Mouse (Mus musculus) lung, postnatal 0 days (tissue): ENCODE results near the gene Krtap26-1. TPM values are rescaled to one million over a fixed set of nuclear protein-coding genes. Genes with fewer than 3 reads are reported as not detected.

ENCODE experiments used
- ATAC-seq: fragments of 200-750 bp; cut with Nextera tagmentation; 2 replicates; pipeline ENCODE4 v1.8.0; 2017; ENCODE audit warnings: moderate library complexity
- DNase-seq: peaks from one replicate; pipeline ENCODE4 v3.0.0-alpha.2; 2016; ENCODE audit warnings: low spot score
- H3K27ac ChIP-seq: fragments of 300-500 bp; sonication (generic); 2 replicates; pipeline ENCODE4 v1.5.1; 2014; ENCODE audit warnings: antibody characterized with exemption, mild to moderate bottlenecking, low read length, mixed read lengths
- H3K27me3 ChIP-seq: fragments of 300-500 bp; sonication (generic); replicated peaks from 2 replicates; pipeline ENCODE4 v1.6.1; 2014; ENCODE audit warnings: low read length, mixed read lengths; ENCODE audit not compliant: insufficient read depth
- H3K36me3 ChIP-seq: fragments of 300-500 bp; sonication (generic); 2 replicates; pipeline ENCODE4 v1.6.1; 2014; ENCODE audit warnings: low read length, mixed read lengths; ENCODE audit not compliant: insufficient read depth
- H3K4me1 ChIP-seq: fragments of 300-500 bp; sonication (generic); 2 replicates; pipeline ENCODE4 v1.6.1; 2014; ENCODE audit warnings: antibody characterized with exemption, low read depth, low read length, mixed read lengths; ENCODE audit not compliant: insufficient read depth
- H3K4me2 ChIP-seq: fragments of 300-500 bp; sonication (generic); replicated peaks from 2 replicates; pipeline ENCODE4 v1.6.1; 2014; ENCODE audit warnings: low read depth, mild to moderate bottlenecking, low read length, moderate library complexity, mixed read lengths
- H3K4me3 ChIP-seq: fragments of 300-500 bp; sonication (generic); 2 replicates; pipeline ENCODE4 v1.5.1; 2014; ENCODE audit warnings: low read depth, low read length
- H3K9ac ChIP-seq: fragments of 300-500 bp; sonication (generic); replicated peaks from 2 replicates; pipeline ENCODE4 v1.6.1; 2014; ENCODE audit warnings: low read depth, mild to moderate bottlenecking
- H3K9me3 ChIP-seq: fragments of 300-500 bp; sonication (generic); 2 replicates; pipeline ENCODE4 v1.6.1; 2016; ENCODE audit warnings: low read length, mixed read lengths
- CTCF ChIP-seq: IDR thresholded peaks from 2 replicates; pipeline ENCODE4 v1.5.1; 2016; ENCODE audit warnings: antibody characterized with exemption, mild to moderate bottlenecking
- EP300 ChIP-seq: IDR thresholded peaks from 2 replicates; pipeline ENCODE4 v1.6.1; 2016; ENCODE audit warnings: antibody characterized with exemption, mild to moderate bottlenecking, control low read depth
- WGBS: fragments of 180-500 bp; shearing (Covaris S2); extraction: QIAGEN DNeasy Blood & Tissue Kit; methylation state at CpG from one replicate; pipeline ENCODE4 v1.1.7; 2014; 5-methylcytosine and 5-hydroxymethylcytosine counted together
- polyA plus RNA-seq: library from polyadenylated mRNA; unstranded; fragments of >200 nt; fragmentation: Nextera tagmentation; extraction: Ambion mirVana; gene quantifications from 2 replicates; pipeline ENCODE4 v1.2.1, GENCODE M21; 2015

Krtap26-1 gene
- polyA plus RNA-seq, 1 experiment from 2014 or later, result not detected

GRCm38 (mm10) chr16:88612712-88613111, 34.9 kb downstream of the Krtap26-1 start:
- H3K27ac ChIP-seq, result no peak overlapping the region
- no peak overlapping the region for H3K9ac ChIP-seq
- H3K27me3 ChIP-seq, result 0 out of 2 replicates have a peak, but pooled peaks cover 11% of the 10 kb centered on the region
- no peak for ATAC-seq
- no peak for DNase-seq
- H3K4me2 ChIP-seq, result no peak overlapping the region
- H3K4me3 ChIP-seq, result no peak overlapping the region
- WGBS, result 73% methylated on average over 4 of the region's 4 CpGs
- no peaks in the 10 kb centered on the region for H3K36me3 ChIP-seq
- TF ChIP-seq CTCF (no peak), EP300 (no peak)
- H3K4me1 ChIP-seq, result no peaks in the 10 kb centered on the region
- H3K9me3 ChIP-seq, result no peaks in the 10 kb centered on the region

- 84% methylated on average over 8 of the region's 8 CpGs for WGBS
- Histone ChIP-seq H3K4me2 (no peak within 1 kb of the TSS), H3K27ac (no peak within 1 kb of the TSS), H3K4me1 (no peaks in the 10 kb centered on the region), H3K27me3 (0 out of 2 replicates have a peak, but pooled peaks cover 8% of the 10 kb centered on the region), H3K9ac (no peak within 1 kb of the TSS), H3K9me3 (no peaks in the 10 kb centered on the region), H3K4me3 (no peak within 1 kb of the TSS), H3K36me3 (no peaks in the 10 kb centered on the region)
- ATAC-seq, result no peak
- DNase-seq, result no peak
- no peak for TF ChIP-seq EP300
- TF ChIP-seq CTCF, result no peak
These were observed 35.7 kb downstream of the Krtap26-1 start, which contains the start of gene Krtap24-1 for GRCm38 (mm10) chr16:88611922-88612321. TSS of gene Krtap24-1 (minus strand) at chr16:88612279.

- Histone ChIP-seq H3K36me3 (no peaks in the 10 kb centered on the region), H3K27me3 (peaks cover 3% of the 10 kb centered on the region; the same call in 1 of the 2 replicates), H3K27ac (no peak overlapping the region), H3K9ac (no peak overlapping the region), H3K4me3 (no peak overlapping the region), H3K4me2 (no peak overlapping the region), H3K4me1 (no peaks in the 10 kb centered on the region), H3K9me3 (no peaks in the 10 kb centered on the region)
- DNase-seq, result peak; percentile 28
- TF ChIP-seq EP300 (peak; percentile 17; the same call in 1 of the 2 replicates), CTCF (no peak)
- no peak for ATAC-seq
- 63% methylated on average over 6 of the region's 6 CpGs for WGBS
These were observed 43.0 kb downstream of the Krtap26-1 start for GRCm38 (mm10) chr16:88604570-88604969.

- no peak overlapping the region for H3K9ac ChIP-seq
- 44% methylated on average over 1 of the region's 1 CpGs for WGBS
- DNase-seq (no peak), ATAC-seq (no peak)
- H3K9me3 ChIP-seq, result no peaks in the 10 kb centered on the region
- no peaks in the 10 kb centered on the region for H3K36me3 ChIP-seq
- H3K4me2 ChIP-seq, result no peak overlapping the region
- no peak overlapping the region for H3K27ac ChIP-seq
- H3K4me1 ChIP-seq, result no peaks in the 10 kb centered on the region
- TF ChIP-seq EP300 (no peak), CTCF (no peak)
- no peak overlapping the region for H3K4me3 ChIP-seq
- no peaks in the 10 kb centered on the region; the same call in 1 of the 2 replicates for H3K27me3 ChIP-seq
These were observed 45.1 kb downstream of the Krtap26-1 start for GRCm38 (mm10) chr16:88602464-88602863.

- Histone ChIP-seq H3K4me1 (no peaks in the 10 kb centered on the region), H3K36me3 (no peaks in the 10 kb centered on the region), H3K27me3 (no peaks in the 10 kb centered on the region; the same call in 1 of the 2 replicates), H3K4me3 (no peak overlapping the region), H3K9me3 (no peaks in the 10 kb centered on the region), H3K9ac (no peak overlapping the region), H3K4me2 (no peak overlapping the region), H3K27ac (no peak overlapping the region)
- 46% methylated on average over 8 of the region's 8 CpGs for WGBS
- ATAC-seq (no peak), DNase-seq (no peak)
- TF ChIP-seq CTCF (no peak), EP300 (no peak)
These were observed 47.3 kb downstream of the Krtap26-1 start for GRCm38 (mm10) chr16:88600303-88600702.

GRCm38 (mm10) chr16:88599504-88600237, 47.9 kb downstream of the Krtap26-1 start:
- H3K4me2 ChIP-seq, result no peak overlapping the region
- no peak overlapping the region for H3K9ac ChIP-seq
- DNase-seq (peak; percentile 49), ATAC-seq (peak; percentile 62; the same call in 1 of the 2 replicates)
- H3K4me3 ChIP-seq, result no peak overlapping the region
- H3K27ac ChIP-seq, result no peak overlapping the region
- no peaks in the 10 kb centered on the region for H3K9me3 ChIP-seq
- WGBS, result 32% methylated on average over 16 of the region's 16 CpGs
- H3K36me3 ChIP-seq, result no peaks in the 10 kb centered on the region
- TF ChIP-seq EP300, result peak; percentile 69
- TF ChIP-seq CTCF, result no peak
- H3K4me1 ChIP-seq, result no peaks in the 10 kb centered on the region
- no peaks in the 10 kb centered on the region; the same call in 1 of the 2 replicates for H3K27me3 ChIP-seq

Other genes starting within 250 kb of the Krtap26-1 start
- not detected in 2 replicates for gene Cldn17, start 140.8 kb downstream of the Krtap26-1 start, polyA plus RNA-seq
- gene Cldn8, start 84.6 kb downstream of the Krtap26-1 start, polyA plus RNA-seq, result 2.1 and 2.3 TPM in 2 replicates
- gene Krtap24-1, start 35.5 kb downstream of the Krtap26-1 start, polyA plus RNA-seq, result not detected in 2 replicates
- gene 2310079G19Rik, start 20.1 kb downstream of the Krtap26-1 start, polyA plus RNA-seq, result not detected in 2 replicates
- not detected in 2 replicates for gene Krtap27-1, start 23.9 kb upstream of the Krtap26-1 start, polyA plus RNA-seq
- gene 2310061N02Rik, start 60.2 kb upstream of the Krtap26-1 start, polyA plus RNA-seq, result not detected in 2 replicates
- not detected in 2 replicates for gene Krtap13-1, start 81.1 kb upstream of the Krtap26-1 start, polyA plus RNA-seq
- gene Krtap13, start 103.8 kb upstream of the Krtap26-1 start, polyA plus RNA-seq, result not detected in 2 replicates
- not detected in 2 replicates for gene 2310034C09Rik, start 111.1 kb upstream of the Krtap26-1 start, polyA plus RNA-seq
- gene 2310057N15Rik, start 126.4 kb upstream of the Krtap26-1 start, polyA plus RNA-seq, result not detected in 2 replicates
- gene Gm5965, start 130.1 kb upstream of the Krtap26-1 start, polyA plus RNA-seq, result not detected in 2 replicates
- gene Gm20741, start 164.4 kb upstream of the Krtap26-1 start, polyA plus RNA-seq, result not detected in 2 replicates
- not detected in 2 replicates for gene Krtap15, start 172.4 kb upstream of the Krtap26-1 start, polyA plus RNA-seq
- gene Krtap14, start 178.3 kb upstream of the Krtap26-1 start, polyA plus RNA-seq, result not detected in 2 replicates
- gene Krtap19-1, start 221.6 kb upstream of the Krtap26-1 start, polyA plus RNA-seq, result not detected in 2 replicates
- gene Krtap19-2, start 226.5 kb upstream of the Krtap26-1 start, polyA plus RNA-seq, result not detected in 2 replicates
- not detected in 2 replicates for gene Krtap19-3, start 230.2 kb upstream of the Krtap26-1 start, polyA plus RNA-seq
- gene Krtap19-4, start 237.3 kb upstream of the Krtap26-1 start, polyA plus RNA-seq, result not detected in 2 replicates
- gene Krtap19-5, start 248.7 kb upstream of the Krtap26-1 start, polyA plus RNA-seq, result not detected in 2 replicates